Mouse (Mus musculus) thymus, adult 2 months (tissue): ENCODE results near the gene Gtf2h5. TPM values are rescaled to one million over a fixed set of nuclear protein-coding genes. Genes with fewer than 3 reads are reported as not detected.

Experiments used
- DNase-seq: peaks from one replicate; pipeline ENCODE4 v3.0.0; 2021
- H3K27ac ChIP-seq: fragments of 200-500 bp; 2 replicates; pipeline ENCODE4 v1.5.1; 2012; ENCODE audit warnings: low read length, control low read depth; ENCODE audit not compliant: control insufficient read depth, insufficient read depth
- H3K27me3 ChIP-seq: fragments of 200-500 bp; 2 replicates; pipeline ENCODE4 v1.6.1; 2012; ENCODE audit warnings: mild to moderate bottlenecking, low read length, moderate library complexity, mixed read lengths; ENCODE audit not compliant: control insufficient read depth, insufficient read depth
- H3K36me3 ChIP-seq: fragments of 200-500 bp; 2 replicates; pipeline ENCODE4 v1.6.1; 2012; ENCODE audit warnings: mild to moderate bottlenecking, low read length, moderate library complexity; ENCODE audit not compliant: control insufficient read depth, insufficient read depth
- H3K4me1 ChIP-seq: fragments of 200-500 bp; replicated peaks from 2 replicates; pipeline ENCODE4 v1.6.1; 2012; ENCODE audit warnings: low read length; ENCODE audit not compliant: control insufficient read depth, insufficient read depth
- H3K4me3 ChIP-seq: fragments of 200-500 bp; 2 replicates; pipeline ENCODE4 v1.5.1; 2012; ENCODE audit warnings: mild to moderate bottlenecking, low read length, control low read depth, moderate library complexity; ENCODE audit not compliant: control insufficient read depth, insufficient read depth
- CTCF ChIP-seq: fragments of 200-500 bp; IDR thresholded peaks from 2 replicates; pipeline ENCODE4 v1.5.1; 2012; ENCODE audit warnings: mild to moderate bottlenecking, control low read depth, low read length, moderate library complexity, borderline replicate concordance; ENCODE audit not compliant: control insufficient read depth, poor library complexity, insufficient read depth; ENCODE audit errors: extremely low read depth
- POLR2A ChIP-seq: fragments of 200-500 bp; IDR thresholded peaks from 2 replicates; pipeline ENCODE4 v1.6.1; 2012; ENCODE audit warnings: mild to moderate bottlenecking, low read length, control low read depth, moderate library complexity; ENCODE audit not compliant: control insufficient read depth, poor library complexity, insufficient read depth; ENCODE audit errors: extremely low read depth
- WGBS: fragments of 180-500 bp; shearing (Covaris S2); methylation state at CpG from one replicate; pipeline ENCODE4 v1.1.7; 2018; 5-methylcytosine and 5-hydroxymethylcytosine counted together
- polyA plus RNA-seq: library from polyadenylated mRNA; depleted of rRNA; stranded (reverse); fragments of >200 nt; gene quantifications from 2 replicates; pipeline ENCODE4 v1.2.3, GENCODE M21; 2012

The Gtf2h5 gene
- polyA plus RNA-seq, 1 experiment: 21.3 TPM

GRCm38 (mm10) chr17:6062793-6063192 lies 16.8 kb upstream of the Gtf2h5 start:
- TF ChIP-seq CTCF: no peak
- TF ChIP-seq POLR2A: no peak
- 97% methylated on average over 8 of the region's 8 CpGs for WGBS
- Histone ChIP-seq H3K36me3 (no peaks in the 10 kb centered on the region), H3K4me3 (no peak overlapping the region), H3K27me3 (no peaks in the 10 kb centered on the region), H3K27ac (no peak overlapping the region), H3K4me1 (peaks cover 8% of the 10 kb centered on the region)
- no peak for DNase-seq

GRCm38 (mm10) chr17:6063532-6063931 lies 16.1 kb upstream of the Gtf2h5 start:
- Histone ChIP-seq H3K27ac (no peak overlapping the region), H3K36me3 (no peaks in the 10 kb centered on the region)
- WGBS: 16% methylated on average over 5 of the region's 5 CpGs

GRCm38 (mm10) chr17:6066021-6066420 lies 13.6 kb upstream of the Gtf2h5 start:
- Histone ChIP-seq H3K4me1 (peaks cover 8% of the 10 kb centered on the region), H3K27me3 (no peaks in the 10 kb centered on the region), H3K4me3 (no peak overlapping the region), H3K27ac (no peak overlapping the region), H3K36me3 (no peaks in the 10 kb centered on the region)
- whole genome bisulfite sequencing: 93% methylated on average over 2 of the region's 2 CpGs
- TF ChIP-seq POLR2A (no peak), CTCF (no peak)
- DNase-seq: no peak

More at GRCm38 (mm10) chr17:6063532-6063931, 16.1 kb upstream of the Gtf2h5 start:
- Histone ChIP-seq H3K27me3 (no peaks in the 10 kb centered on the region), H3K4me1 (peaks cover 8% of the 10 kb centered on the region), H3K4me3 (no peak overlapping the region)
- TF ChIP-seq CTCF: no peak
- no peak for TF ChIP-seq POLR2A
- DNase-seq: no peak

GRCm38 (mm10) chr17:6067613-6068012 lies 12.0 kb upstream of the Gtf2h5 start:
- Histone ChIP-seq H3K27ac (no peak overlapping the region), H3K4me3 (no peak overlapping the region), H3K36me3 (no peaks in the 10 kb centered on the region), H3K4me1 (peaks cover 8% of the 10 kb centered on the region), H3K27me3 (no peaks in the 10 kb centered on the region)
- TF ChIP-seq CTCF (no peak), POLR2A (no peak)
- 98% methylated on average over 7 of the region's 7 CpGs for WGBS
- DNase-seq: no peak

- H3K4me1 ChIP-seq: peaks cover under 1% of the 10 kb centered on the region; the same call in 1 of the 2 replicates
- TF ChIP-seq POLR2A (no peak), CTCF (no peak)
- H3K4me3 ChIP-seq: no peak overlapping the region
- peaks cover 7% of the 10 kb centered on the region; the same call in 1 of the 2 replicates for H3K36me3 ChIP-seq
- no peak for DNase-seq
- 94% methylated on average over 6 of the region's 6 CpGs for WGBS
- no peak overlapping the region for H3K27ac ChIP-seq
- no peaks in the 10 kb centered on the region for H3K27me3 ChIP-seq
Measured at GRCm38 (mm10) chr17:6069866-6070265, 9.7 kb upstream of the Gtf2h5 start.

- H3K4me1 ChIP-seq: no peaks in the 10 kb centered on the region
- H3K4me3 ChIP-seq: no peak overlapping the region
- no peaks in the 10 kb centered on the region for H3K27me3 ChIP-seq
- no peak overlapping the region; the same call in 1 of the 2 replicates for H3K27ac ChIP-seq
- WGBS: 96% methylated on average over 7 of the region's 7 CpGs
- TF ChIP-seq POLR2A: no peak
- no peak for DNase-seq
- peaks cover 7% of the 10 kb centered on the region; the same call in 1 of the 2 replicates for H3K36me3 ChIP-seq
Measured at GRCm38 (mm10) chr17:6073405-6073804, 6.2 kb upstream of the Gtf2h5 start.

GRCm38 (mm10) chr17:6083323-6083890 lies 3.8 kb downstream of the Gtf2h5 start:
- 96% methylated on average over 5 of the region's 5 CpGs for WGBS
- Histone ChIP-seq H3K27me3 (no peaks in the 10 kb centered on the region), H3K36me3 (peaks cover 5% of the 10 kb centered on the region; the same call in 1 of the 2 replicates), H3K4me3 (no peak overlapping the region), H3K4me1 (peaks cover 3% of the 10 kb centered on the region), H3K27ac (no peak overlapping the region)
- TF ChIP-seq POLR2A (no peak), CTCF (no peak)
- DNase-seq: no peak
